Mouse (Mus musculus) liver, embryonic 14.5 days (tissue): ENCODE results near the gene Spc25. TPM values are rescaled to one million over a fixed set of nuclear protein-coding genes. Genes with fewer than 3 reads are reported as not detected.

Experiments used
- ATAC-seq: fragments of 200-750 bp; cut with Nextera tagmentation; 2 replicates; pipeline ENCODE4 v1.8.0; 2017; ENCODE audit warnings: moderate number of reproducible peaks, mild to moderate bottlenecking, moderate library complexity; ENCODE audit not compliant: insufficient read depth
- DNase-seq, 3 experiments: peaks; one replicate each; pipeline ENCODE4 v3.0.0-alpha.2; 2012 to 2013; ENCODE audit warnings: low read depth in 3 of 3, low spot score in 3 of 3
- H3K27ac ChIP-seq: fragments of 300-500 bp; sonication (generic); 2 replicates; pipeline ENCODE4 v1.5.1; 2014; ENCODE audit warnings: moderate library complexity, mild to moderate bottlenecking, control low read depth, inconsistent platforms
- H3K27me3 ChIP-seq: fragments of 300-500 bp; sonication (generic); 2 replicates; pipeline ENCODE4 v1.6.1; 2014; ENCODE audit warnings: mild to moderate bottlenecking, low read length, moderate library complexity; ENCODE audit not compliant: control insufficient read depth, insufficient read depth
- H3K36me3 ChIP-seq: fragments of 300-500 bp; sonication (generic); replicated peaks from 2 replicates; pipeline ENCODE4 v1.6.1; 2014; ENCODE audit warnings: low read depth; ENCODE audit not compliant: control insufficient read depth, insufficient read depth
- H3K4me1 ChIP-seq, 2 experiments: fragments of 200-500 bp in 1 of 2; fragments of 300-500 bp in 1 of 2; sonication (generic) in 1 of 2; replicated peaks; 2 replicates each; pipeline ENCODE4 v1.6.1; 2012 to 2014; ENCODE audit warnings: antibody characterized with exemption in 1 of 2, inconsistent platforms in 1 of 2, low read length in 1 of 2; ENCODE audit not compliant: control insufficient read depth in 2 of 2, insufficient read depth in 2 of 2
- H3K4me2 ChIP-seq: fragments of 300-500 bp; sonication (generic); 2 replicates; pipeline ENCODE4 v1.6.1; 2014; ENCODE audit warnings: low read depth, mild to moderate bottlenecking, control low read depth, moderate library complexity
- H3K4me3 ChIP-seq, 2 experiments: fragments of 200-500 bp in 1 of 2; fragments of 300-500 bp in 1 of 2; sonication (generic) in 1 of 2; 2 replicates each; pipeline ENCODE4 v1.5.1; 2012 to 2014; ENCODE audit warnings: low read depth in 2 of 2, low read length in 2 of 2, mild to moderate bottlenecking in 2 of 2, control low read depth in 1 of 2, inconsistent platforms in 1 of 2, moderate library complexity in 1 of 2; ENCODE audit not compliant: insufficient read depth in 1 of 2
- H3K9ac ChIP-seq: fragments of 300-500 bp; sonication (generic); replicated peaks from 2 replicates; pipeline ENCODE4 v1.6.1; 2014; ENCODE audit warnings: mild to moderate bottlenecking, control low read depth, moderate library complexity
- H3K9me3 ChIP-seq: fragments of 300-500 bp; sonication (generic); 2 replicates; pipeline ENCODE4 v1.6.1; 2016; ENCODE audit warnings: low read length, mixed read lengths; ENCODE audit not compliant: control insufficient read depth
- CTCF ChIP-seq: IDR thresholded peaks from 2 replicates; pipeline ENCODE4 v1.5.1; 2016; ENCODE audit warnings: antibody characterized with exemption, low read depth, control low read depth
- EP300 ChIP-seq: IDR thresholded peaks from 2 replicates; pipeline ENCODE4 v1.6.1; 2016; ENCODE audit warnings: antibody characterized with exemption, low read depth
- WGBS: fragments of 180-500 bp; shearing (Covaris S2); extraction: QIAGEN DNeasy Blood & Tissue Kit; methylation state at CpG from one replicate; pipeline ENCODE4 v1.1.7; 2014; ENCODE audit not compliant: insufficient replicate concordance; 5-methylcytosine and 5-hydroxymethylcytosine counted together
- polyA plus RNA-seq, 2 experiments: library from polyadenylated mRNA; depleted of rRNA in 1 of 2; stranded (reverse) in 1 of 2; unstranded in 1 of 2; fragments of >200 nt; fragmentation: Nextera tagmentation in 1 of 2; extraction: Ambion mirVana in 1 of 2; gene quantifications; 2 replicates each; pipeline versions ENCODE4 v1.2.1 to v1.2.3; 2012 to 2014

Gene Spc25
- polyA plus RNA-seq (2012; rRNA removed) (27.8 and 50.8 TPM in 2 replicates), polyA plus RNA-seq (2014; fragmentation: Nextera tagmentation; extraction: Ambion mirVana) (148 and 158 TPM in 2 replicates)

DNA sequence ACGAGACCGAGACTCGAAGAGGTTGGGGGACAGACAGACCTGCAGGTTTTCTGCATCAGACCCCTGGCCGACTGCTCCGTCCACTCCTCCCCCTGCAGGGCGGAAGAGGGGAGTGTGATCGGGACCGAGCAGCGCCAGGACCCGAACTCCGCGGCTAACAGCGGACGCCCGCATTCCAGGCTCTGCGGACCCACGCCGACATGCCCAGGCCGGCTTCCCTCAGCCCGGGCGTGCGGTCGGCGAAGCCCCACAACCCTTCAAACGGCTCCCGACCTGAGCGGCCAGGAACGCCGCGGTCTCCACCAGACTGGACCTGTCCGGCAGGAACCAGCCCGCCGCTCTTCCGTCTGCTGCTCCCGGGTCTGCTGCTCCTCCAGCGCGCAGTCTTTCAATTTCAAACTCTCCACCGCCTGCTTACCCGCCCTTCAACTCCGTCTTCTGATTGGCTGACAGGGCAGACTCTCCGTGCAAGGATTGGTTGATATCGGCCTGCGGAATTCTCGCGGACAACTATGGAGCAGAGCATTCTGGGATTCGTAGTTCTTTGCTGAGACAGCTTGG, at the start of gene Spc25:
Spc25 (minus strand) TSS at position 404 of the 561 bp plus-strand sequence.
- Histone ChIP-seq H3K4me2 (peak within 1 kb of the TSS; percentile 77), H3K36me3 (peaks cover 25% of the 10 kb centered on the region), H3K4me1 (peaks cover 5 to 7% of the 10 kb centered on the region in 2 experiments), H3K27me3 (no peaks in the 10 kb centered on the region), H3K4me3 (peak within 1 kb of the TSS; percentile 78 to 89), H3K27ac (peak within 1 kb of the TSS; percentile 26), H3K9me3 (no peaks in the 10 kb centered on the region), H3K9ac (peak within 1 kb of the TSS; percentile 74)
- peak; percentile 93 to 94 (median 94) for DNase-seq
- TF ChIP-seq EP300, result no peak
- TF ChIP-seq CTCF, result peak; percentile 52
- WGBS, result under 1% methylated on average over 46 of the region's 46 CpGs
- ATAC-seq, result peak; percentile 96

DNA sequence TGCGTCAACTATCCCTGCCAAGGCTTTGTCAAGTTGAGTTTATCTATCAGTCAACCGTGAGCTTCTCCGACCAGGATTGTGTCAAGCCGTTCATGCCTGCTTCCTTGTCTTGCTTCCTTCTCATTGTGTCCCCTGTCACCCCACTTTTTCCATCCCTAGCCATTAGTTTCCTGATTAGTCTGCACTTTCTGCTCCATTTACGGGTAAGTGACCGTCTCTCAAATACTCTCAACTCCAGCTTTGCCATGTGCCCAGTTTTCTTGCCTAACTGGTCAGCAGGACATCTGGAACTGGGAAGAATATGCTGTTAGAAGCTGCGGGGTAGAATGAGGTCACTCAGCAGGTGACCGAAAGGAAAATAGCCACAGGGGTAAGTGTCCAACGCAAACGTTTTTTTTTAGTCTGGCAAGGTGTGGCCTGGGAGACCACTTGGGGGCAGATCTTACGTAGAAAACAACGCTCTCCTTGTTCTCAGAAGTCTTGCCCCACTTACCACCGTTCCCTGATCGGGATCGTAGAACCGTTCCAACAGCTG, 42.3 kb upstream of the Spc25 start:
- no peak for DNase-seq
- H3K4me3 ChIP-seq, result no peak overlapping the region
- no peak for ATAC-seq
- WGBS, result 63% methylated on average over 16 of the region's 16 CpGs
- no peaks in the 10 kb centered on the region for H3K36me3 ChIP-seq
- no peak overlapping the region for H3K27ac ChIP-seq
- no peak overlapping the region for H3K4me2 ChIP-seq
- no peaks in the 10 kb centered on the region for H3K4me1 ChIP-seq
- no peak overlapping the region for H3K9ac ChIP-seq
- no peak for TF ChIP-seq CTCF
- H3K27me3 ChIP-seq, result no peaks in the 10 kb centered on the region
- no peaks in the 10 kb centered on the region for H3K9me3 ChIP-seq

DNA sequence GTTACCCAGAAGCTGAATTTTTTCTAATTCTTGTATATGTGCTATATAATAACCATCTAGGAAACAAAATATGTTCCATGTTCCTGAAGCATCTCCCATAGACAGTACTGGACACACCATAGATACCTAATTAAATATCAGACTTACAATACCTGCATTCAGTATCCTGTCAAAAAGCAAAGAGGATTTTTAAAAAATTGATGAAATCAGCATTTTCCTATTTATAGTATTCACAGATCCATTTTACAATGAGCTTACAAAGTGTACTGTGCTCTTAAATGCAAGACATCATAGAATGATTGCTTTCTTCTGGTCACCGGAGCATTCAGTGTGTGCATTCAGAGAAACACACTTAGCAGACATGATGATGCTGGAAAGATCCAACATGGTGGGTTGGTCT, 41.1 kb upstream of the Spc25 start:
- ATAC-seq (no peak), DNase-seq (no peak)
- Histone ChIP-seq H3K4me1 (no peaks in the 10 kb centered on the region), H3K9me3 (no peaks in the 10 kb centered on the region), H3K4me3 (no peak overlapping the region), H3K27me3 (no peaks in the 10 kb centered on the region), H3K27ac (no peak overlapping the region), H3K9ac (no peak overlapping the region), H3K4me2 (no peak overlapping the region), H3K36me3 (no peaks in the 10 kb centered on the region)
- TF ChIP-seq EP300, result no peak
- 71% methylated on average over 1 of the region's 1 CpGs for WGBS

DNA sequence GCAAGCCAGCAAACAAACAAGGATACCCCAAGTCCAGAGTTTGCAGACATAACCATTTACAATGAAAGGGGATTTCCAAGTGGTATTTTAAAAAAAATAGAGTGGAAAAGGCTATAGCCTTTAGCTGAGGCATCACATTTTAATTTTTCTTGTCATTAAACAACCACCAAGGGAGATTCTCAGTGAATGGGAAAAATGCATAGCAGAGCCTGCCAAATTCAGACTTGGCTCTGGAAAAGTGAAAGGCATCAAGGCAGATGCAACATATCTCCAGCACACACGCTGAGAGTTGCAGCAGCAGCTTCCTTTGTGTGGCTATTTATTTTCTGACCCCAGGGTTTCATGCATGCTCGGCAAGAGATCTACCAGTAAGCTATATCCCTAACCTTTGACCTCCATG, 38.9 kb upstream of the Spc25 start:
- no peak for DNase-seq
- Histone ChIP-seq H3K27ac (no peak overlapping the region), H3K36me3 (no peaks in the 10 kb centered on the region), H3K4me1 (no peaks in the 10 kb centered on the region), H3K9me3 (no peaks in the 10 kb centered on the region), H3K27me3 (no peaks in the 10 kb centered on the region), H3K9ac (no peak overlapping the region), H3K4me2 (no peak overlapping the region), H3K4me3 (no peak overlapping the region)
- TF ChIP-seq EP300 (no peak), CTCF (no peak)
- no peak for ATAC-seq
- WGBS, result 33% methylated on average over 2 of the region's 2 CpGs

DNA sequence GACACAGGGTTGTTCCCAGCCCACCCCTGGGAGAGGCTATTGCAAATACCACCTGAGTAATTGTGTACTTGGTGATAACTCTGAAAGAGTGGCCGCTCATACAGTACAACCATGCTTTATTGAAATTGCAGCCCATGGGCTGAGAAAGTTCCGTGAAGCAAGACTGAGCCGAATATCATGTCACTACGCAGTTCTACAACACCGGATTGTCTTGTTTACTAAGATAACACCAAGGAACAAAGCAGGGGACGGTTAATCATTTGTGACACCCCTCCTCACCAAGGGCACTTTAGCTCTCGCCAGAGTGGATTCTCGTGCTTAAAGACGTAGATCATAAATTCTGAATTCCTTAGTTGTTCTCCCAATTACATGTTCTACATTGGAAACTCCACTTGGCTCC, 33.3 kb upstream of the Spc25 start:
- H3K4me3 ChIP-seq, result no peak overlapping the region
- no peaks in the 10 kb centered on the region for H3K36me3 ChIP-seq
- TF ChIP-seq CTCF (no peak), EP300 (no peak)
- no peak for ATAC-seq
- H3K27ac ChIP-seq, result no peak overlapping the region
- H3K9ac ChIP-seq, result no peak overlapping the region
- 64% methylated on average over 9 of the region's 9 CpGs for whole genome bisulfite sequencing
- H3K4me2 ChIP-seq, result no peak overlapping the region
- H3K27me3 ChIP-seq, result no peaks in the 10 kb centered on the region
- no peak for DNase-seq
- H3K4me1 ChIP-seq, result no peaks in the 10 kb centered on the region
- H3K9me3 ChIP-seq, result no peaks in the 10 kb centered on the region
